Mouse (Mus musculus): ENCODE measurements around the gene Ano10. TPM values are rescaled to one million over a fixed set of nuclear protein-coding genes. Genes with fewer than 3 reads are reported as not detected.

Ano10 gene
- polyA plus RNA-seq, 2 experiments from 2014 or later, result 18.2 to 22.9 TPM

Other genes with a start within 250 kb of the Ano10 start
- gene Snrk, start 177.2 kb downstream of the Ano10 start, polyA plus RNA-seq (2017; shearing (Covaris generic)), result 10 to 100 TPM; 21.8 to 29.7 TPM
- 10 to 100 TPM; 15.8 to 17.5 TPM for gene Abhd5, start 57.2 kb upstream of the Ano10 start, polyA plus RNA-seq (2017; shearing (Covaris generic))

All from CD4-positive, CD25-positive, alpha-beta regulatory T cell, adult 4 months (primary cell).